Mouse (Mus musculus) limb, embryonic 13.5 days (tissue): ENCODE measurements at regions not wholly inside any gene's neighbourhood (a gene's known extent, or its start where the extent isn't known, plus 50 kb on each side); places are given as distances from the start of the nearest gene placed in this dataset.
"Not testable (repeated sequence)": the region's sequence is repeated elsewhere in the genome, so short reads cannot be mapped to it uniquely, and the experiment has no call there.

Experiments used
- ATAC-seq: fragments of 200-750 bp; cut with Nextera tagmentation; 2 replicates; pipeline ENCODE4 v1.8.0; 2017; ENCODE audit warnings: low read depth, moderate number of reproducible peaks, moderate TSS enrichment; ENCODE audit not compliant: low FRiP score
- H3K27ac ChIP-seq: fragments of 300-500 bp; sonication (generic); 2 replicates; pipeline ENCODE4 v1.5.1; 2015; ENCODE audit warnings: inconsistent platforms, mild to moderate bottlenecking, moderate library complexity
- H3K27me3 ChIP-seq: fragments of 300-500 bp; sonication (generic); 2 replicates; pipeline ENCODE4 v1.6.1; 2015; ENCODE audit warnings: mild to moderate bottlenecking, inconsistent platforms
- H3K36me3 ChIP-seq: fragments of 300-500 bp; sonication (generic); 2 replicates; pipeline ENCODE4 v1.6.1; 2015; ENCODE audit warnings: inconsistent platforms, mild to moderate bottlenecking, moderate library complexity
- H3K4me1 ChIP-seq: fragments of 300-500 bp; sonication (generic); 2 replicates; pipeline ENCODE4 v1.6.1; 2015; ENCODE audit warnings: inconsistent platforms
- H3K4me2 ChIP-seq: fragments of 300-500 bp; sonication (generic); replicated peaks from 2 replicates; pipeline ENCODE4 v1.6.1; 2015; ENCODE audit warnings: inconsistent platforms, mild to moderate bottlenecking, moderate library complexity
- H3K4me3 ChIP-seq: fragments of 300-500 bp; sonication (generic); 2 replicates; pipeline ENCODE4 v1.5.1; 2015; ENCODE audit warnings: moderate library complexity, mild to moderate bottlenecking, inconsistent platforms
- H3K9ac ChIP-seq: fragments of 300-500 bp; sonication (generic); 2 replicates; pipeline ENCODE4 v1.6.1; 2015; ENCODE audit warnings: mild to moderate bottlenecking, inconsistent platforms
- H3K9me3 ChIP-seq: fragments of 300-500 bp; sonication (generic); 2 replicates; pipeline ENCODE4 v1.6.1; 2016; ENCODE audit warnings: inconsistent platforms
- WGBS: fragments of 180-500 bp; shearing (Covaris S2); methylation state at CpG from one replicate; pipeline ENCODE4 v1.1.7; 2015; 5-methylcytosine and 5-hydroxymethylcytosine counted together

GRCm38 (mm10) chr7:138488201-138488720 lies 90.7 kb upstream of the Tcerg1l start:
- Histone ChIP-seq H3K9me3 (no peaks in the 10 kb centered on the region; the same call in 1 of the 2 replicates), H3K4me3 (no peak overlapping the region), H3K36me3 (no peaks in the 10 kb centered on the region), H3K4me1 (no peaks in the 10 kb centered on the region), H3K27ac (no peak overlapping the region), H3K4me2 (no peak overlapping the region), H3K27me3 (no peaks in the 10 kb centered on the region), H3K9ac (no peak overlapping the region)
- 81% methylated on average over 3 of the region's 3 CpGs for WGBS
- ATAC-seq, result no peak

- Histone ChIP-seq H3K27ac (no peak overlapping the region), H3K4me3 (no peak overlapping the region), H3K4me2 (no peak overlapping the region), H3K9ac (no peak overlapping the region), H3K9me3 (no peaks in the 10 kb centered on the region), H3K4me1 (no peaks in the 10 kb centered on the region), H3K36me3 (no peaks in the 10 kb centered on the region), H3K27me3 (no peaks in the 10 kb centered on the region)
- WGBS, result 65% methylated on average over 2 of the region's 2 CpGs
- no peak for ATAC-seq
Observed at GRCm38 (mm10) chr7:138472891-138473455, 75.4 kb upstream of the Tcerg1l start.

- H3K4me1 ChIP-seq, result no peaks in the 10 kb centered on the region
- WGBS, result 85% methylated on average over 5 of the region's 5 CpGs
- no peak overlapping the region for H3K4me2 ChIP-seq
- no peaks in the 10 kb centered on the region for H3K27me3 ChIP-seq
- no peaks in the 10 kb centered on the region for H3K36me3 ChIP-seq
- no peak for ATAC-seq
- H3K9ac ChIP-seq, result no peak overlapping the region
- H3K9me3 ChIP-seq, result no peaks in the 10 kb centered on the region
- H3K4me3 ChIP-seq, result no peak overlapping the region
- H3K27ac ChIP-seq, result no peak overlapping the region
Observed at GRCm38 (mm10) chr7:138472371-138472770, 74.8 kb upstream of the Tcerg1l start.

- no peak for ATAC-seq
- H3K4me1 ChIP-seq, result no peaks in the 10 kb centered on the region
- WGBS, result 82% methylated on average over 4 of the region's 4 CpGs
- H3K9me3 ChIP-seq, result no peaks in the 10 kb centered on the region
- H3K9ac ChIP-seq, result no peak overlapping the region
- no peak overlapping the region for H3K27ac ChIP-seq
- no peak overlapping the region for H3K4me2 ChIP-seq
- no peak overlapping the region for H3K4me3 ChIP-seq
- no peaks in the 10 kb centered on the region for H3K36me3 ChIP-seq
- no peaks in the 10 kb centered on the region for H3K27me3 ChIP-seq
Observed at GRCm38 (mm10) chr7:138469211-138469610, 71.7 kb upstream of the Tcerg1l start.

- no peaks in the 10 kb centered on the region for H3K4me1 ChIP-seq
- WGBS, result 69% methylated on average over 2 of the region's 2 CpGs
- H3K36me3 ChIP-seq, result no peaks in the 10 kb centered on the region
- ATAC-seq, result no peak
- no peak overlapping the region for H3K27ac ChIP-seq
- H3K4me2 ChIP-seq, result no peak overlapping the region
- H3K9me3 ChIP-seq, result no peaks in the 10 kb centered on the region
- no peak overlapping the region for H3K9ac ChIP-seq
- no peaks in the 10 kb centered on the region for H3K27me3 ChIP-seq
- no peak overlapping the region for H3K4me3 ChIP-seq
Observed at GRCm38 (mm10) chr7:138468436-138468835, 70.9 kb upstream of the Tcerg1l start.

GRCm38 (mm10) chr7:138467981-138468380 lies 70.5 kb upstream of the Tcerg1l start:
- 78% methylated on average over 2 of the region's 2 CpGs for WGBS
- no peak overlapping the region for H3K4me2 ChIP-seq

GRCm38 (mm10) chr7:138467386-138467785 lies 69.9 kb upstream of the Tcerg1l start:
- H3K36me3 ChIP-seq, result no peaks in the 10 kb centered on the region
- ATAC-seq, result no peak
- H3K4me2 ChIP-seq, result no peak overlapping the region
- H3K27me3 ChIP-seq, result no peaks in the 10 kb centered on the region
- H3K4me1 ChIP-seq, result no peaks in the 10 kb centered on the region
- H3K4me3 ChIP-seq, result no peak overlapping the region
- no peak overlapping the region for H3K9ac ChIP-seq
- H3K27ac ChIP-seq, result no peak overlapping the region
- WGBS, result 62% methylated on average over 1 of the region's 1 CpGs
- no peaks in the 10 kb centered on the region for H3K9me3 ChIP-seq

More at GRCm38 (mm10) chr7:138467981-138468380, 70.5 kb upstream of the Tcerg1l start:
- no peak overlapping the region for H3K27ac ChIP-seq
- no peaks in the 10 kb centered on the region for H3K4me1 ChIP-seq
- H3K9ac ChIP-seq, result no peak overlapping the region
- ATAC-seq, result no peak
- H3K36me3 ChIP-seq, result no peaks in the 10 kb centered on the region
- no peaks in the 10 kb centered on the region for H3K9me3 ChIP-seq
- no peak overlapping the region for H3K4me3 ChIP-seq
- H3K27me3 ChIP-seq, result no peaks in the 10 kb centered on the region

GRCm38 (mm10) chr7:138457964-138458363 lies 60.4 kb upstream of the Tcerg1l start:
- Histone ChIP-seq H3K9me3 (no peaks in the 10 kb centered on the region), H3K27ac (no peak overlapping the region), H3K4me1 (no peaks in the 10 kb centered on the region), H3K36me3 (no peaks in the 10 kb centered on the region), H3K4me2 (no peak overlapping the region), H3K27me3 (0 out of 2 replicates have a peak, but pooled peaks cover 2% of the 10 kb centered on the region), H3K4me3 (no peak overlapping the region), H3K9ac (no peak overlapping the region)
- 47% methylated on average over 7 of the region's 7 CpGs for WGBS
- no peak for ATAC-seq

GRCm38 (mm10) chr7:138455371-138455770 lies 57.8 kb upstream of the Tcerg1l start:
- Histone ChIP-seq H3K27ac (no peak overlapping the region), H3K4me2 (no peak overlapping the region), H3K36me3 (no peaks in the 10 kb centered on the region), H3K9me3 (no peaks in the 10 kb centered on the region), H3K4me1 (no peaks in the 10 kb centered on the region), H3K4me3 (no peak overlapping the region), H3K9ac (no peak overlapping the region), H3K27me3 (0 out of 2 replicates have a peak, but pooled peaks cover 2% of the 10 kb centered on the region)
- no peak for ATAC-seq
- 87% methylated on average over 3 of the region's 3 CpGs for WGBS

- H3K4me1 ChIP-seq, H3K9ac ChIP-seq, H3K27ac ChIP-seq, ATAC-seq, H3K4me3 ChIP-seq, H3K27me3 ChIP-seq, H3K9me3 ChIP-seq, H3K36me3 ChIP-seq: not testable (repeated sequence)
- WGBS, result 38% methylated on average over 14 of the region's 14 CpGs
- peak overlapping the region; percentile 21; the same call in 1 of the 2 replicates for H3K4me2 ChIP-seq
Observed at GRCm38 (mm10) chr7:138454498-138455225, 57.1 kb upstream of the Tcerg1l start.

GRCm38 (mm10) chr7:138451321-138451720 lies 53.8 kb upstream of the Tcerg1l start:
- Histone ChIP-seq H3K4me1 (0 out of 2 replicates have a peak, but pooled peaks cover 7% of the 10 kb centered on the region), H3K9ac (no peak overlapping the region), H3K27me3 (peaks cover 6% of the 10 kb centered on the region; the same call in 1 of the 2 replicates), H3K36me3 (no peaks in the 10 kb centered on the region), H3K9me3 (no peaks in the 10 kb centered on the region), H3K4me3 (no peak overlapping the region), H3K4me2 (no peak overlapping the region), H3K27ac (no peak overlapping the region)
- ATAC-seq, result no peak

- 47% methylated on average over 7 of the region's 7 CpGs for WGBS
- H3K4me3 ChIP-seq, result no peak overlapping the region
- H3K4me1 ChIP-seq, result 0 out of 2 replicates have a peak, but pooled peaks cover 7% of the 10 kb centered on the region
- no peak overlapping the region for H3K27ac ChIP-seq
- H3K27me3 ChIP-seq, result peaks cover 6% of the 10 kb centered on the region; the same call in 1 of the 2 replicates
- H3K9ac ChIP-seq, result no peak overlapping the region
- no peak overlapping the region for H3K4me2 ChIP-seq
- H3K36me3 ChIP-seq, result no peaks in the 10 kb centered on the region
- ATAC-seq, result no peak
- H3K9me3 ChIP-seq, result no peaks in the 10 kb centered on the region
Observed at GRCm38 (mm10) chr7:138448519-138448918, 51.0 kb upstream of the Tcerg1l start.
